Mouse (Mus musculus) monocyte, adult 5-6 weeks (primary cell): Measurements from ENCODE around the gene Tpgs1. TPM values are rescaled to one million over a fixed set of nuclear protein-coding genes. Genes with fewer than 3 reads are reported as not detected.

Experiments
- ATAC-seq: fragments of 153-309, 156-312 bp; replicated peaks from 2 replicates; pipeline ENCODE4 v1.8.0; 2017; ENCODE audit warnings: mild to moderate bottlenecking; ENCODE audit not compliant: low TSS enrichment, insufficient number of reproducible peaks, severe bottlenecking, poor library complexity, low FRiP score
- total RNA-seq: library from RNA; stranded (forward); fragments of 200-1000, 200-491, 200-594 nt; gene quantifications from 3 replicates; pipeline ENCODE4 v1.2.3, GENCODE M21; 2017

Tpgs1 gene
- total RNA-seq, 1 experiment from 2014 or later, result 28.4 TPM

GRCm38 (mm10) chr10:79704065-79704969 lies 35.1 kb downstream of the Tpgs1 start, which contains the start of gene Bsg:
TSS of gene Bsg (plus strand) at chr10:79704491.
- peak; percentile 86 for ATAC-seq

GRCm38 (mm10) chr10:79704970-79705360 lies 35.8 kb downstream of the Tpgs1 start:
- ATAC-seq, result no peak

- no peak for ATAC-seq
Observed at GRCm38 (mm10) chr10:79705951-79706350, 36.8 kb downstream of the Tpgs1 start.

GRCm38 (mm10) chr10:79706406-79707094 lies 37.4 kb downstream of the Tpgs1 start:
- ATAC-seq, result no peak

DNA sequence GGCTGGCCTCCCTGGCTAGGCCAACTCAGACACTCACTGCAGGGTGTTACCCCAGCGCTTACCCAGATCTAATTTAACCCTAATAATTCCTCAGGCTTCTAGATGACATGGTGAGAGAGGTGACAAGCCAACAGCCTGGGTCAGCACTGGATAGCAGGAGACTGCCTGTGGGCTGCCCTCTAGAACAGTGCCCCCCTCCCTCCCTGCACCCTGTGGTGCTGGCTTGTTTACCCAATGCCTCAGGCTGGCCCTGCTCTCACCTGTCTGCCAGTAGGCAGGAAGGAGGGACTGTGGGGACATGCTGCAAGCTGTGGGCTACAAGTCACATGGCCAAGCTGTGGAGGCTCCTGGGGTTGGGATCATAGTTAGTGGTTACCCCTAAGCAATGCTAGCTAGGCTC lies 38.0 kb downstream of the Tpgs1 start:
- ATAC-seq, result no peak

GRCm38 (mm10) chr10:79707759-79708158 lies 38.6 kb downstream of the Tpgs1 start:
- ATAC-seq, result no peak

DNA sequence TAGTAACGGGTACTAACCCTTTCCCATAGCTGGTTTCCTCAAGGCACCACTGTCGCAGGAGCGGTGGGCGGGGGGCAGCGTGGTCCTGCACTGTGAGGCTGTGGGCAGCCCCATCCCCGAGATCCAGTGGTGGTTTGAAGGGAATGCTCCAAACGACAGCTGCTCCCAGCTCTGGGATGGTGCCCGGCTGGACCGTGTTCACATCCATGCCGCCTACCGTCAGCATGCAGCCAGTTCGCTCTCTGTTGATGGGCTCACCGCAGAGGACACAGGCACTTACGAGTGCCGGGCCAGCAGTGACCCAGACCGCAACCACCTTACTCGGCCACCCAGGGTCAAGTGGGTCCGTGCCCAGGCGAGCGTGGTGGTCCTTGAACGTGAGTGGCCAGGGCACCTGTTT lies 39.5 kb downstream of the Tpgs1 start:
- no peak for ATAC-seq

DNA sequence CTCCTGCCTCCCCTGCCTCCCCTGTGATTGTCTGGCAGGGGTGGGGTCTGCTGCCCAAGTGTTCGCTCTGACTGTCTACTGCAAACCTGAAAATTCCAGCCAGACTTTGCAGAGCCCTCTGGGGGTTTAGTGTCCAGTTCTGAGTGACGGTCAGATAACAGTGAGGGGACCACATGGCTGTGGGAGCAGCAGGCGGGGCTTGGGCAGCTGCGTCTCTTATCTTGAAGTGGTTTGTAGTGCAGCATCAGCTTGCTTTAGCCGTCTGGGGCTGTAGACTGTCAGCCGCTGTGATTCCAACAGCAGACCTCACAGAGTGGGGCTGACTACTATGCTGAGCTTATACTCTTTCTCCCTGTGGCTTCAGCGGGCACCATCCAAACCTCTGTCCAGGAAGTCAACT lies 40.1 kb downstream of the Tpgs1 start:
- ATAC-seq, result no peak

GRCm38 (mm10) chr10:79712029-79712428 lies 42.9 kb downstream of the Tpgs1 start:
- ATAC-seq, result no peak

GRCm38 (mm10) chr10:79712499-79713126 lies 43.4 kb downstream of the Tpgs1 start:
- no peak for ATAC-seq

GRCm38 (mm10) chr10:79713163-79713562 lies 44.0 kb downstream of the Tpgs1 start:
- no peak for ATAC-seq

- ATAC-seq, result no peak
Observed at GRCm38 (mm10) chr10:79714996-79715395, 45.8 kb downstream of the Tpgs1 start.

- ATAC-seq, result no peak
Observed at GRCm38 (mm10) chr10:79716254-79716987, 47.3 kb downstream of the Tpgs1 start, which contains the start of gene Hcn2. TSS of gene Hcn2 (plus strand) at chr10:79716634.

DNA sequence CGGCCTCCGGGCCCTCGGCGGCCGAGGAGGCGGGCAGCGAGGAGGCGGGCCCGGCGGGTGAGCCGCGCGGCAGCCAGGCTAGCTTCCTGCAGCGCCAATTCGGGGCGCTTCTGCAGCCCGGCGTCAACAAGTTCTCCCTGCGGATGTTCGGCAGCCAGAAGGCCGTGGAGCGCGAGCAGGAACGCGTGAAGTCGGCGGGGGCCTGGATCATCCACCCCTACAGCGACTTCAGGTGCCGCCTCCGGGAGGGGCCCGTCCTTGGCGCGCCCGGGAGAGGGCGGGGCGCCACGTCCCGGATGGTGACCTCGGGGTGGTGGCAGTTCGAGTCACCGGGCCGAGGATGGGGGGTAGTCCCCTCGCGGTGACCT lies 47.8 kb downstream of the Tpgs1 start:
- no peak for ATAC-seq

GRCm38 (mm10) chr10:79717640-79718357 lies 48.6 kb downstream of the Tpgs1 start:
- ATAC-seq, result no peak

DNA sequence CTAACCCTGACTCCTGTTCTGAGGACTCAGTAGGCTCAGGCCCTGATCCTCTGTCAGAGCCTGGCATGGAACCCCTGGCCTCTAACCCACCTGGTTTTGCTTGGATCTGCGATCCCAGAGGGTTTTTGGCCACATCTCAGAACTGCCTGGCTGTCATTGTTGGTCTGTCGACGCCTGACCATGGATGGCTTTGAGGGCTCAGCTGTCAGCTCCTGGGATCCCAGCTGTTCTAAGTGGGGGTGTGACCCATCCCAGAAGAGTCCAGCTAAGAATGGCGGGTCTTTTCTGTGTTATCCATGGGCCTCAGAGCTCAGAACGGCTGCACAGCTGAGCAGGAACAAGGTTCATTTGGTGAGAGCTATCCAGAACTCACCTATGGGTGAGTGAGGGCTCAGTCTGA lies 51.9 kb downstream of the Tpgs1 start:
- no peak for ATAC-seq

GRCm38 (mm10) chr10:79723047-79723446 lies 53.9 kb downstream of the Tpgs1 start:
- ATAC-seq, result no peak

DNA sequence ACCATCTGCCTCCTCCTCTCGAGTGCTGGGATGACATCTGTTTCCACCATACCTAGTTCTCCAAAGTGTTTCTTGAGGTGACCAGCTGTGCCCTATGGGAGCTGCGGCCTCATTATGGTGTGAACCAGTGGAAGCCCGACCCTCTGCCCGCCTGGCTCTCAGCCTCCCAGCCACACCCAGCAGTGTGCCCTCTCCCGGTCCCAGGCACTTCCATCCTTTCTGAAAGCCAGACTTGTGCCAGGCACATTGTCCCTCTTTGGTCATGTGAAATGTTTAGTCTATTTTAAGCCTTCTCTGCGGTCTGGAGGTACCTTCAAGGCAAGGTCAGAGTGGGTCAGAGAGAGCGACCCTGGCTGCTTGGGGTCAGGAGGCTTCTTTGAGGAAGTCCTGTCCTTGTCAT lies 54.5 kb downstream of the Tpgs1 start:
- ATAC-seq, result no peak
